Mouse (Mus musculus) G1E (cell line): ENCODE data around the gene Slc9a7. TPM values are rescaled to one million over a fixed set of nuclear protein-coding genes. Genes with fewer than 3 reads are reported as not detected.

ENCODE experiments used
- ATAC-seq: 2 replicates; pipeline ENCODE4 v1.8.0; 2016; ENCODE audit warnings: mild to moderate bottlenecking; ENCODE audit not compliant: insufficient number of reproducible peaks, poor library complexity, low FRiP score, severe bottlenecking; ENCODE audit errors: extremely low read depth
- DNase-seq: peaks from one replicate; pipeline ENCODE4 v3.0.0; 2012; ENCODE audit warnings: low spot score
- H3K27me3 ChIP-seq: 2 replicates; pipeline ENCODE4 v1.6.1; 2012; ENCODE audit warnings: mild to moderate bottlenecking, low read length, inconsistent platforms; ENCODE audit not compliant: insufficient read depth
- H3K36me3 ChIP-seq: replicated peaks from 2 replicates; pipeline ENCODE3; 2012; ENCODE audit warnings: mild to moderate bottlenecking, inconsistent platforms
- H3K4me1 ChIP-seq: 2 replicates; pipeline ENCODE4 v1.6.1; 2012; ENCODE audit warnings: low read depth, low read length, inconsistent platforms, mixed read lengths; ENCODE audit not compliant: insufficient read depth
- H3K4me3 ChIP-seq: 2 replicates; pipeline ENCODE4 v1.5.1; 2012; ENCODE audit warnings: low read depth, mild to moderate bottlenecking, inconsistent platforms, low read length, moderate library complexity, mixed read lengths
- H3K9me3 ChIP-seq: replicated peaks from 2 replicates; pipeline ENCODE4 v1.6.1; 2012; ENCODE audit warnings: inconsistent platforms
- CTCF ChIP-seq: IDR thresholded peaks from 2 replicates; pipeline ENCODE4 v1.5.1; 2012; ENCODE audit warnings: low read depth, low read length, inconsistent platforms, mixed read lengths
- GATA1 ChIP-seq: IDR thresholded peaks from 2 replicates; pipeline ENCODE4 v1.6.1; 2012; ENCODE audit warnings: borderline replicate concordance, low read length, inconsistent platforms, mixed read lengths
- GATA2 ChIP-seq: IDR thresholded peaks from 2 replicates; pipeline ENCODE4 v1.6.1; 2012; ENCODE audit warnings: low read depth, low read length, inconsistent platforms, borderline replicate concordance
- POLR2AphosphoS5 ChIP-seq: IDR thresholded peaks from 2 replicates; pipeline ENCODE4 v1.6.1; 2012; ENCODE audit warnings: low read depth, low read length, inconsistent platforms; ENCODE audit not compliant: insufficient replicate concordance
- TAL1 ChIP-seq: conservative IDR thresholded peaks from 2 replicates; pipeline ENCODE4 v1.6.1; 2012; ENCODE audit warnings: low read depth, low read length, inconsistent platforms, mixed read lengths
- polyA plus RNA-seq: library from polyadenylated mRNA; stranded (reverse); fragments of >175 nt; gene quantifications from 2 replicates; pipeline ENCODE4 v1.2.3, GENCODE M21; 2012
- total RNA-seq, 2 experiments: library from RNA; stranded (forward) in 1 of 2; stranded (reverse) in 1 of 2; fragments of 200-1000 nt in 1 of 2; fragments of >200 nt in 1 of 2; fragmentation: Nextera tagmentation in 1 of 2; gene quantifications; 2 replicates each; pipeline ENCODE4 v1.2.3; 2014 to 2017

Gene Slc9a7
- total and polyA plus RNA-seq, 3 experiments = not detected

GRCm38 (mm10) chrX:20117717-20118116 lies 173.9 kb downstream of the Slc9a7 start:
- DNase-seq = no peak
- H3K4me1 ChIP-seq = no peaks in the 10 kb centered on the region
- no peaks in the 10 kb centered on the region for H3K9me3 ChIP-seq
- no peaks in the 10 kb centered on the region for H3K27me3 ChIP-seq
- no peak for ATAC-seq
- TF ChIP-seq POLR2AphosphoS5 (no peak), TAL1 (no peak), CTCF (no peak), GATA2 (no peak), GATA1 (no peak)
- H3K4me3 ChIP-seq = no peak overlapping the region
- no peaks in the 10 kb centered on the region for H3K36me3 ChIP-seq

GRCm38 (mm10) chrX:20070196-20070595 lies 221.4 kb downstream of the Slc9a7 start:
- TF ChIP-seq POLR2AphosphoS5 (no peak), GATA1 (no peak), TAL1 (no peak), GATA2 (no peak), CTCF (no peak)
- Histone ChIP-seq H3K9me3 (no peaks in the 10 kb centered on the region), H3K4me1 (no peaks in the 10 kb centered on the region), H3K27me3 (no peaks in the 10 kb centered on the region), H3K36me3 (no peaks in the 10 kb centered on the region), H3K4me3 (no peak overlapping the region)
- ATAC-seq (no peak), DNase-seq (no peak)

GRCm38 (mm10) chrX:20066636-20067035 lies 225.0 kb downstream of the Slc9a7 start:
- Histone ChIP-seq H3K4me3 (no peak overlapping the region), H3K36me3 (no peaks in the 10 kb centered on the region), H3K4me1 (no peaks in the 10 kb centered on the region), H3K9me3 (no peaks in the 10 kb centered on the region), H3K27me3 (no peaks in the 10 kb centered on the region)
- no peak for TF ChIP-seq GATA1
- no peak for TF ChIP-seq POLR2AphosphoS5
- TF ChIP-seq CTCF = no peak
- no peak for TF ChIP-seq TAL1
- TF ChIP-seq GATA2 = no peak
- ATAC-seq = no peak
- DNase-seq = no peak

- no peak for DNase-seq
- H3K4me3 ChIP-seq = no peak overlapping the region
- no peaks in the 10 kb centered on the region for H3K36me3 ChIP-seq
- ATAC-seq = no peak
- no peaks in the 10 kb centered on the region for H3K27me3 ChIP-seq
- TF ChIP-seq GATA1 (no peak), TAL1 (no peak), POLR2AphosphoS5 (no peak), GATA2 (no peak), CTCF (no peak)
- H3K4me1 ChIP-seq = no peaks in the 10 kb centered on the region
- peaks cover 7% of the 10 kb centered on the region; the same call in 1 of the 2 replicates for H3K9me3 ChIP-seq
Measured at GRCm38 (mm10) chrX:20061764-20062480, 229.7 kb downstream of the Slc9a7 start.

- no peak for ATAC-seq
- H3K27me3 ChIP-seq = no peaks in the 10 kb centered on the region
- TF ChIP-seq GATA2 (no peak), CTCF (no peak)
- no peak for DNase-seq
- no peak overlapping the region for H3K4me3 ChIP-seq
- H3K36me3 ChIP-seq = no peaks in the 10 kb centered on the region
- no peaks in the 10 kb centered on the region for H3K4me1 ChIP-seq
- H3K9me3 ChIP-seq = peaks cover 7% of the 10 kb centered on the region; the same call in 1 of the 2 replicates
Measured at GRCm38 (mm10) chrX:20060769-20061315, 230.8 kb downstream of the Slc9a7 start.

GRCm38 (mm10) chrX:20060096-20060768 lies 231.4 kb downstream of the Slc9a7 start:
- ATAC-seq (no peak), DNase-seq (no peak)
- peaks cover 7% of the 10 kb centered on the region; the same call in 1 of the 2 replicates for H3K9me3 ChIP-seq

More at GRCm38 (mm10) chrX:20060096-20060768, 231.4 kb downstream of the Slc9a7 start:
- H3K36me3 ChIP-seq = no peaks in the 10 kb centered on the region
- TF ChIP-seq POLR2AphosphoS5 (no peak), TAL1 (no peak), CTCF (no peak)
- H3K4me1 ChIP-seq = no peaks in the 10 kb centered on the region
- H3K4me3 ChIP-seq = no peak overlapping the region
- H3K27me3 ChIP-seq = no peaks in the 10 kb centered on the region
